ENCODE assay signal across 8 mouse cellular contexts in the genomic region with DNA sequence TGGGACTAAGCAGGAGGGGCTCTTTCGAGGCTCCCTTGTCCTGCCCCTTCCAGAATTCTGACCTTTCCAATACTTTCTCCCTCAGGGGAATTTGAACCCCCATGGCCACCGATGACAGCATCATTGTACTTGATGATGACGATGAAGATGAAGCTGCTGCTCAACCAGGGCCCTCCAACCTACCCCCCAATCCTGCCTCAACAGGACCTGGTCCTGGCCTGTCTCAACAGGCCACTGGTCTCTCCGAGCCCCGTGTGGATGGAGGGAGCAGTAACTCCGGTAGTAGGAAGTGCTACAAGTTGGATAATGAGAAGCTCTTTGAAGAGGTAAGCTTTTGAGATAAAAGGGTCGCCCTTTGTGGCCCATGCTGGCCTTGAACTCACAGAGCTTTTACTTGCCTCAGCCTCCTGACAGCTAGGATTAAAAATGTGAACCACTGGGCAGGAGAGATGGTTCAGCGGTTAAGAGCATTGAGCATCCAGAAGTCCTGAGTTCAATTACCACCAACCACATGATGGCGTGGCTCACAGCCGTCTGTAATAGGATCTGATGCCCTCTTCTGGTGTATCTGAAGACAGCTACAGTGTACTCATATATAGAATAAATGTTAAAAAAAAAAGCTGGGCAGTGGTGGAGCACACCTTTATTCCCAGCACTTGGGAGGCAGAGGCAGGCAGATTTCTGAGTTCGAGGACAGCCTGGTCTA. TPM values are rescaled to one million over a fixed set of nuclear protein-coding genes. Genes with fewer than 3 reads are reported as not detected.
DNase-seq lines count a peak whose midpoint lies in the region; ATAC-seq lines count a peak whose summit lies in the region.

No protein-coding gene starts in this region.

- H3K36me3 ChIP-seq in kidney, embryonic 15.5 days: peaks cover 45% of the 10 kb centered on the region
- H3K36me3 ChIP-seq in hindbrain, embryonic 10.5 days: peaks cover 50% of the 10 kb centered on the region
- H3K36me3 ChIP-seq in midbrain, embryonic 14.5 days (ENCODE audit: control insufficient read depth, insufficient read depth, low read length): peaks cover 36% of the 10 kb centered on the region

- ATAC-seq in kidney, embryonic 15.5 days (replicated peaks; ENCODE audit: low FRiP score): no peak
- ATAC-seq in midbrain, embryonic 14.5 days (ENCODE audit: low FRiP score, low TSS enrichment): no peak
- ATAC-seq in monocyte, adult 5-6 weeks (replicated peaks; ENCODE audit: insufficient number of reproducible peaks, low FRiP score, low TSS enrichment, poor library complexity, severe bottlenecking): no peak

- H3K27ac ChIP-seq in kidney, embryonic 15.5 days: peak overlapping the region; percentile 84
- peak overlapping the region; percentile 92; the same call in 1 of the 2 replicates for H3K27ac ChIP-seq in hindbrain, embryonic 10.5 days
- no peak overlapping the region for H3K27ac ChIP-seq in midbrain, embryonic 14.5 days (replicated peaks; ENCODE audit: low read depth, low read length)

- no peak for DNase-seq in kidney, adult 8-10 months
- peak; percentile 66 for DNase-seq in NIH3T3 (ENCODE audit: low read depth)
- no peak for DNase-seq in hindbrain, embryonic 10.5 days (ENCODE audit: low spot score)
- DNase-seq in midbrain, embryonic 14.5 days: no peak
- no peak for DNase-seq in adrenal gland, postnatal 36 days
- DNase-seq in spleen, adult 12 weeks (ENCODE audit: low spot score): no peak

- H3K4me2 ChIP-seq in kidney, embryonic 15.5 days: peak overlapping the region; percentile 98
- peak overlapping the region; percentile 93 for H3K4me2 ChIP-seq in midbrain, embryonic 14.5 days (ENCODE audit: low read length)

- peak overlapping the region; percentile 66 for H3K4me3 ChIP-seq in kidney, embryonic 15.5 days (replicated peaks)
- peak overlapping the region; percentile 95 for H3K4me3 ChIP-seq in hindbrain, embryonic 10.5 days
- peak overlapping the region; percentile 76 for H3K4me3 ChIP-seq in midbrain, embryonic 14.5 days (replicated peaks; ENCODE audit: low read depth, low read length)

- H3K9ac ChIP-seq in kidney, embryonic 15.5 days: peak overlapping the region; percentile 77
- no peak overlapping the region; the same call in 1 of the 2 replicates for H3K9ac ChIP-seq in midbrain, embryonic 14.5 days (replicated peaks; ENCODE audit: low read length)

- 41% methylated on average over 11 of the region's 11 CpGs for WGBS in kidney, embryonic 15.5 days
- WGBS in hindbrain, embryonic 10.5 days: 55% methylated on average over 11 of the region's 11 CpGs
- WGBS in midbrain, embryonic 14.5 days: 59% methylated on average over 11 of the region's 11 CpGs

- H3K9me3 ChIP-seq in kidney, embryonic 15.5 days (replicated peaks): no peaks in the 10 kb centered on the region
- no peaks in the 10 kb centered on the region for H3K9me3 ChIP-seq in hindbrain, embryonic 10.5 days
- H3K9me3 ChIP-seq in midbrain, embryonic 14.5 days (ENCODE audit: control insufficient read depth, low read length): no peaks in the 10 kb centered on the region

- no peaks in the 10 kb centered on the region for H3K27me3 ChIP-seq in kidney, embryonic 15.5 days
- H3K27me3 ChIP-seq in hindbrain, embryonic 10.5 days (ENCODE audit: insufficient read depth, poor library complexity, severe bottlenecking): no peaks in the 10 kb centered on the region
- H3K27me3 ChIP-seq in midbrain, embryonic 14.5 days (ENCODE audit: control insufficient read depth, insufficient read depth, low read length): no peaks in the 10 kb centered on the region

- H3K4me1 ChIP-seq in kidney, embryonic 15.5 days: peaks cover 48% of the 10 kb centered on the region
- peaks cover 47% of the 10 kb centered on the region for H3K4me1 ChIP-seq in hindbrain, embryonic 10.5 days (replicated peaks)
- peaks cover 17% of the 10 kb centered on the region for H3K4me1 ChIP-seq in midbrain, embryonic 14.5 days (ENCODE audit: control insufficient read depth, insufficient read depth, low read length)

RNA-seq across cellular contexts. Expression of a gene that starts 1.3 kb away (rescaled TPM):
- polyA plus RNA-seq in kidney, embryonic 15.5 days (2015; fragmentation: Nextera tagmentation; extraction: Ambion mirVana): 47.6 and 60.0 TPM in 2 replicates
- 73.1 and 82.8 TPM in 2 replicates for polyA plus RNA-seq in hindbrain, embryonic 10.5 days (2016; fragmentation: Nextera tagmentation; extraction: Ambion mirVana)
- 40.7 and 44.6 TPM in 2 replicates for polyA plus RNA-seq in midbrain, embryonic 14.5 days (2014; fragmentation: Nextera tagmentation; extraction: Ambion mirVana)
- total RNA-seq in adrenal gland, postnatal 36 days (2021): 10 to 100 TPM; 29.2 to 30.2 TPM
- total RNA-seq in monocyte, adult 5-6 weeks (2017): 38.2 to 72.8 TPM (median 49.3 TPM) in 3 replicates

RNA-seq across cellular contexts. Expression of a gene that starts 5.2 kb away (rescaled TPM):
- polyA plus RNA-seq in kidney, embryonic 15.5 days (2015; fragmentation: Nextera tagmentation; extraction: Ambion mirVana): 28.3 and 35.9 TPM in 2 replicates
- 14.5 and 17.2 TPM in 2 replicates for polyA plus RNA-seq in hindbrain, embryonic 10.5 days (2016; fragmentation: Nextera tagmentation; extraction: Ambion mirVana)
- 18.3 and 20.6 TPM in 2 replicates for polyA plus RNA-seq in midbrain, embryonic 14.5 days (2014; fragmentation: Nextera tagmentation; extraction: Ambion mirVana)
- 100 to 1,000 TPM; 178 to 181 TPM for total RNA-seq in adrenal gland, postnatal 36 days (2021)
- 129 to 172 TPM (median 140 TPM) in 3 replicates for total RNA-seq in monocyte, adult 5-6 weeks (2017)

RNA-seq across cellular contexts. Expression of a gene that starts 5.2 kb away (rescaled TPM):
- 17.5 and 19.3 TPM in 2 replicates for polyA plus RNA-seq in kidney, embryonic 15.5 days (2015; fragmentation: Nextera tagmentation; extraction: Ambion mirVana)
- 23.0 and 24.0 TPM in 2 replicates for polyA plus RNA-seq in hindbrain, embryonic 10.5 days (2016; fragmentation: Nextera tagmentation; extraction: Ambion mirVana)
- 12.1 and 13.1 TPM in 2 replicates for polyA plus RNA-seq in midbrain, embryonic 14.5 days (2014; fragmentation: Nextera tagmentation; extraction: Ambion mirVana)
- total RNA-seq in adrenal gland, postnatal 36 days (2021): 10 to 100 TPM; 26.5 to 36.1 TPM
- total RNA-seq in monocyte, adult 5-6 weeks (2017): 21.8 to 32.2 TPM (median 31.5 TPM) in 3 replicates

RNA-seq across cellular contexts. Expression of a gene that starts 5.6 kb away (rescaled TPM):
- 0.19 TPM in 1 of 2 replicates, not detected in the other for polyA plus RNA-seq in kidney, embryonic 15.5 days (2015; fragmentation: Nextera tagmentation; extraction: Ambion mirVana)
- 0.34 and 0.41 TPM in 2 replicates for polyA plus RNA-seq in hindbrain, embryonic 10.5 days (2016; fragmentation: Nextera tagmentation; extraction: Ambion mirVana)
- polyA plus RNA-seq in midbrain, embryonic 14.5 days (2014; fragmentation: Nextera tagmentation; extraction: Ambion mirVana): 1.1 TPM in 1 of 2 replicates, not detected in the other
- not detected for total RNA-seq in adrenal gland, postnatal 36 days (2021)
- 1.6 to 5.9 TPM (median 5.5 TPM) in 3 replicates for total RNA-seq in monocyte, adult 5-6 weeks (2017)

RNA-seq across cellular contexts. Expression of a gene that starts 18.8 kb away (rescaled TPM):
- polyA plus RNA-seq in kidney, embryonic 15.5 days (2015; fragmentation: Nextera tagmentation; extraction: Ambion mirVana): 30.7 and 34.5 TPM in 2 replicates
- 45.2 and 55.7 TPM in 2 replicates for polyA plus RNA-seq in hindbrain, embryonic 10.5 days (2016; fragmentation: Nextera tagmentation; extraction: Ambion mirVana)
- 47.2 and 50.3 TPM in 2 replicates for polyA plus RNA-seq in midbrain, embryonic 14.5 days (2014; fragmentation: Nextera tagmentation; extraction: Ambion mirVana)
- total RNA-seq in adrenal gland, postnatal 36 days (2021): 10 to 100 TPM; 37.0 to 45.9 TPM
- total RNA-seq in monocyte, adult 5-6 weeks (2017): 43.6 to 72.8 TPM (median 71.4 TPM) in 3 replicates
